Mouse (Mus musculus) heart, postnatal 0 days (tissue): ENCODE measurements at regions not wholly inside any gene's neighbourhood (a gene's known extent, or its start where the extent isn't known, plus 50 kb on each side); places are given as distances from the start of the nearest gene placed in this dataset.

Experiments used
- ATAC-seq: fragments of 200-750 bp; cut with Nextera tagmentation; 2 replicates; pipeline ENCODE4 v1.8.0; 2017; ENCODE audit warnings: low read depth, moderate number of reproducible peaks, moderate library complexity; ENCODE audit not compliant: insufficient read depth
- DNase-seq: peaks from one replicate; pipeline ENCODE4 v3.0.0-alpha.2; 2016; ENCODE audit warnings: low spot score
- H3K27ac ChIP-seq: fragments of 300-500 bp; sonication (generic); 2 replicates; pipeline ENCODE4 v1.5.1; 2014; ENCODE audit warnings: low read depth, mild to moderate bottlenecking
- H3K27me3 ChIP-seq: fragments of 300-500 bp; sonication (generic); 2 replicates; pipeline ENCODE4 v1.6.1; 2014; ENCODE audit warnings: low read length, mixed read lengths; ENCODE audit not compliant: control insufficient read depth, insufficient read depth
- H3K36me3 ChIP-seq: fragments of 300-500 bp; sonication (generic); replicated peaks from 2 replicates; pipeline ENCODE4 v1.6.1; 2014; ENCODE audit warnings: low read length, mixed read lengths; ENCODE audit not compliant: control insufficient read depth, insufficient read depth
- H3K4me1 ChIP-seq: fragments of 300-500 bp; sonication (generic); 2 replicates; pipeline ENCODE4 v1.6.1; 2014; ENCODE audit warnings: antibody characterized with exemption; ENCODE audit not compliant: control insufficient read depth, insufficient read depth
- H3K4me2 ChIP-seq: fragments of 300-500 bp; sonication (generic); 2 replicates; pipeline ENCODE4 v1.6.1; 2014; ENCODE audit warnings: low read depth, mild to moderate bottlenecking, low read length, moderate library complexity
- H3K4me3 ChIP-seq: fragments of 300-500 bp; sonication (generic); 2 replicates; pipeline ENCODE4 v1.5.1; 2014; ENCODE audit warnings: low read depth, low read length
- H3K9ac ChIP-seq: fragments of 300-500 bp; sonication (generic); replicated peaks from 2 replicates; pipeline ENCODE4 v1.6.1; 2014; ENCODE audit warnings: low read depth, low read length, mixed read lengths
- H3K9me3 ChIP-seq: fragments of 300-500 bp; sonication (generic); replicated peaks from 2 replicates; pipeline ENCODE4 v1.6.1; 2016; ENCODE audit warnings: low read length; ENCODE audit not compliant: control insufficient read depth
- CTCF ChIP-seq: IDR thresholded peaks from 2 replicates; pipeline ENCODE4 v1.5.1; 2016; ENCODE audit warnings: antibody characterized with exemption, control low read depth, low read depth
- EP300 ChIP-seq: IDR thresholded peaks from 2 replicates; pipeline ENCODE4 v1.6.1; 2016; ENCODE audit warnings: antibody characterized with exemption, low read depth
- WGBS: fragments of 180-500 bp; shearing (Covaris S2); extraction: QIAGEN DNeasy Blood & Tissue Kit; methylation state at CpG from one replicate; pipeline ENCODE4 v1.1.7; 2014; 5-methylcytosine and 5-hydroxymethylcytosine counted together

DNA sequence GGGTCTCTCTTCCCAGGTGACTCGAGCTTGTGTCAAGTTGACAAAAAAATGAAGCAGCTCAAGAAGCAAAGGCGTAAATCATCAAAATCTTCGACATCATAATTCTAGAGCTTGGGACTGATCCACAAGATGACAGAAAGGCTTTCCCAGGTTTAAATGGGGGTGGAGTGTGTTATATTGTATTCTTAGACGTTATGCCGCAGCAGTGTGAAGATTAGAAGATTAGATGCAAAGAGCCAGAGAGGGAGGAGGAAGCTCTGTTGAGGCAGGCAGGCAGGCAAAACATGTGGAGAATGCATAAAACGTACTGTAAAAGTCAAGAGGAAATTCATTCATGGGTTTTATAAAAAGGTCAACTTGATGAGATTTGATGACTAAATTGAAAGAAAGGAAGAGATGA lies 708.7 kb upstream of the Tmpo start:
- Histone ChIP-seq H3K4me2 (no peak overlapping the region), H3K4me1 (no peaks in the 10 kb centered on the region), H3K9me3 (no peaks in the 10 kb centered on the region), H3K36me3 (no peaks in the 10 kb centered on the region), H3K27ac (no peak overlapping the region), H3K9ac (no peak overlapping the region), H3K27me3 (no peaks in the 10 kb centered on the region), H3K4me3 (no peak overlapping the region)
- WGBS: 61% methylated on average over 6 of the region's 6 CpGs
- TF ChIP-seq EP300 (no peak), CTCF (no peak)
- ATAC-seq (no peak), DNase-seq (no peak)

GRCm38 (mm10) chr10:91888537-91888936 lies 707.4 kb upstream of the Tmpo start:
- no peak overlapping the region for H3K9ac ChIP-seq
- no peaks in the 10 kb centered on the region for H3K4me1 ChIP-seq
- no peaks in the 10 kb centered on the region for H3K27me3 ChIP-seq
- H3K36me3 ChIP-seq: no peaks in the 10 kb centered on the region
- peak; percentile 12 for DNase-seq
- no peak overlapping the region for H3K27ac ChIP-seq
- no peaks in the 10 kb centered on the region for H3K9me3 ChIP-seq
- H3K4me3 ChIP-seq: no peak overlapping the region
- H3K4me2 ChIP-seq: no peak overlapping the region
- no peak for ATAC-seq
- WGBS: 72% methylated on average over 4 of the region's 4 CpGs
- no peak for TF ChIP-seq CTCF
- no peak for TF ChIP-seq EP300

DNA sequence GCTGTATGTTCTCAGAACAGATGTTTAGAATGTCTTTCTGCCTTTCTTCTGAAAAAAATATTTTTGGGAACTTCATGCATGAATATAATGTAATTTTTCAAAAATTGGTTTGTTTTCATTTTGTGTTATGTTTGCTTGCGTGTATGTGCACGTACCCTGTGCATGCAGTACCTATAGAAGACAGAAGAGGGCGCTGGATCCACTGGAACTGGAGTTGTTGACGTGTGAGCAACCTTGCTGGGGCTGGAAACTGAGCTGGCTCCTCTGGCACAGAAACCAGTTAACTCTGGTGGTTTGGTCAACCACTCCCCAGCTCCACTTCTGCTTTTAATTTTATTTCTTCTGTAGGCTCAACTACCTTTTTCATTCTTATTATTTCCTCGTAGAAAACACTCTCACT lies 702.0 kb upstream of the Tmpo start:
- Histone ChIP-seq H3K4me1 (no peaks in the 10 kb centered on the region), H3K4me3 (no peak overlapping the region), H3K27me3 (no peaks in the 10 kb centered on the region), H3K9me3 (no peaks in the 10 kb centered on the region), H3K36me3 (no peaks in the 10 kb centered on the region), H3K4me2 (no peak overlapping the region), H3K27ac (no peak overlapping the region), H3K9ac (no peak overlapping the region)
- TF ChIP-seq EP300 (no peak), CTCF (no peak)
- ATAC-seq (no peak), DNase-seq (no peak)
- WGBS: 66% methylated on average over 5 of the region's 5 CpGs

DNA sequence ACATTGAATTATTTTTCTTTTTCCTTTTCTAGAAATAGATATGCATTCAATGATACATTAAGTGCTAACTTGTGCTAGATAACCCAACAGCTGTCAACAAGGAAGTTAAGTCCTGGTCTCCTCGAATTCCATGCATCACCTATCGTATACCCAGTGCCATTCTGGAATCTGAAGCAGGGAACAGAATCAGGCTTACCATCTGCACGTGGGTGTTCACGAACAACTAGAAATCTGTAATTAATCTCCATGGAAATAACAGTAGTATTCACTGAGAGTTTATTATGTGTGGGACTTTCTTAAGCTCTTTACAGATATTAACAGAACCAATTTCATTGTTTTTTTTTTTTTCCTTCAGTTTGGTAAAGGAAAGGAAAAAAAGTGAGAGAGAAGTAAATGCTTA lies 701.4 kb upstream of the Tmpo start:
- ATAC-seq (no peak), DNase-seq (no peak)
- H3K27me3 ChIP-seq: no peaks in the 10 kb centered on the region
- no peak overlapping the region for H3K9ac ChIP-seq
- H3K27ac ChIP-seq: no peak overlapping the region
- TF ChIP-seq CTCF (no peak), EP300 (no peak)
- H3K36me3 ChIP-seq: no peaks in the 10 kb centered on the region
- no peak overlapping the region for H3K4me3 ChIP-seq
- H3K4me1 ChIP-seq: no peaks in the 10 kb centered on the region
- no peak overlapping the region for H3K4me2 ChIP-seq
- no peaks in the 10 kb centered on the region for H3K9me3 ChIP-seq
- WGBS: 81% methylated on average over 4 of the region's 4 CpGs

DNA sequence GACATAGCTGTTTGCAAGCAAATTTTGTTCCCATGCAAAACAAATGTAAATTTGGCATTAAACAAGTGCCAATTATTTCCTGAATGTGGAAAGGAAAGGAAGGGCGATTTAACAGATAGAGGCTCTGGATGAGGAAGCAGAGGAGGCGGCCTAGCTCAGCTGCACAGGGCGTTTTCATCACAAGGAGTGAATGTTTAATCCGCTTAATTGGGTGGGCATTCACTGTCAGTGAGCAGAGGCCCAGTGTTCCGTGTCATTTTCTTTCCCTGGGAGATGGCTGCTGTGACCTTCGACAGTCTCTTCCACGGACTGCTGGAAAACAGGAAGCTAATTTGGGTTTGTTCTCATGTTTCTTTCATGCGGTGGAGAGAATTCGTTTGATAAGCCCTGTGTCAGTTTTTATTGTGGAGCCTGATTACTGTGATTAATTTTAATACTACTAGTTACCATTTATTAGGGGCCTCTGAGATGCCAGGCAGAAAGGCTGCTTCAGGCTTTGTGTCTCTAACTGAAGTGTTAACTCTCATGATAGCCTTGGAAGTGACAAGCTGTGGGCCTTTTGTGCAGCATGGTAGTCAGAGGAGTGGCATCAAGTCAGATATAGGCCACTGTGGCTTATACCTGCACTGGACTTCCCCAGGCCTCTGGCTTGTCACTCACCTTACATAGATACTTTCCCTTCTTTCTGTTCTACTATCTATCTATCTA lies 700.6 kb upstream of the Tmpo start:
- Histone ChIP-seq H3K27ac (no peak overlapping the region), H3K4me1 (no peaks in the 10 kb centered on the region), H3K4me3 (no peak overlapping the region), H3K9me3 (no peaks in the 10 kb centered on the region), H3K9ac (no peak overlapping the region), H3K27me3 (no peaks in the 10 kb centered on the region), H3K36me3 (no peaks in the 10 kb centered on the region), H3K4me2 (no peak overlapping the region)
- DNase-seq (no peak), ATAC-seq (no peak)
- TF ChIP-seq EP300: no peak
- no peak for TF ChIP-seq CTCF
- 47% methylated on average over 9 of the region's 9 CpGs for WGBS

DNA sequence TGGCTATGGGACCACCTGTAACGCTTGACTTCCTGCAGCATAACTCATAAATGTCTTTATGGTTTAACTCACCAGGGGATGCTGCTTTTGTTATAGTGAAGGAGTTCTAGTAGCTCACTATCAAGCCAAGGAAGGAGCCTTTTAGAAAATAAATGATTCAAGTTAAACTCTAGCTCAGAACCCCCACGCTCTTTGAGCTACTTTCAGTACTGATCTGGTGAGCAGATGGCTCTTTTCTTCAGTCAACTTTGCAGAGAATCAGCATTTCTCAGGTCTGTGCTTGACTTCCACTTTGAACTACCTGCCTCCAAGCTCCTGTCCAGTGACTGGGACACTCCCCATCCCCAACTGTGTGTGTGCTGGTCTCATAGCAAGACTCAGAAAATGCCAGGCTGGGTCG lies 694.3 kb upstream of the Tmpo start:
- H3K4me1 ChIP-seq: no peaks in the 10 kb centered on the region; the same call in 1 of the 2 replicates
- WGBS: 74% methylated on average over 3 of the region's 3 CpGs
- no peaks in the 10 kb centered on the region for H3K27me3 ChIP-seq
- H3K4me2 ChIP-seq: no peak overlapping the region
- no peak overlapping the region for H3K27ac ChIP-seq
- ATAC-seq (no peak), DNase-seq (no peak)
- TF ChIP-seq EP300 (no peak), CTCF (no peak)
- H3K4me3 ChIP-seq: no peak overlapping the region
- H3K9ac ChIP-seq: no peak overlapping the region
- H3K9me3 ChIP-seq: no peaks in the 10 kb centered on the region
- H3K36me3 ChIP-seq: no peaks in the 10 kb centered on the region
